Mouse (Mus musculus) hindbrain, embryonic 14.5 days (tissue): ENCODE results near the gene Tmppe. TPM values are rescaled to one million over a fixed set of nuclear protein-coding genes. Genes with fewer than 3 reads are reported as not detected.
A peak's percentile ranks its signal among the peaks of the same experiment; 100 is the strongest.
"Not testable (repeated sequence)": the region's sequence is repeated elsewhere in the genome, so short reads cannot be mapped to it uniquely, and the experiment has no call there.

Source experiments
- ATAC-seq: fragments of 200-750 bp; cut with Nextera tagmentation; 2 replicates; pipeline ENCODE4 v1.8.0; 2017; ENCODE audit warnings: moderate number of reproducible peaks, mild to moderate bottlenecking, moderate TSS enrichment, moderate library complexity; ENCODE audit not compliant: low FRiP score
- DNase-seq: peaks from one replicate; pipeline ENCODE4 v3.0.0-alpha.2; 2015; ENCODE audit warnings: low spot score
- H3K27ac ChIP-seq: fragments of 300-500 bp; sonication (generic); 2 replicates; pipeline ENCODE4 v1.5.1; 2014; ENCODE audit warnings: mild to moderate bottlenecking, moderate library complexity
- H3K27me3 ChIP-seq: fragments of 300-500 bp; sonication (generic); 2 replicates; pipeline ENCODE4 v1.6.1; 2014; ENCODE audit warnings: mild to moderate bottlenecking, low read length, mixed read lengths; ENCODE audit not compliant: control insufficient read depth, insufficient read depth
- H3K36me3 ChIP-seq: fragments of 300-500 bp; sonication (generic); replicated peaks from 2 replicates; pipeline ENCODE4 v1.6.1; 2014; ENCODE audit not compliant: control insufficient read depth, insufficient read depth
- H3K4me1 ChIP-seq: fragments of 300-500 bp; sonication (generic); replicated peaks from 2 replicates; pipeline ENCODE4 v1.6.1; 2014; ENCODE audit warnings: antibody characterized with exemption, low read length, mixed read lengths; ENCODE audit not compliant: control insufficient read depth, insufficient read depth
- H3K4me2 ChIP-seq: fragments of 300-500 bp; sonication (generic); replicated peaks from 2 replicates; pipeline ENCODE4 v1.6.1; 2014; ENCODE audit warnings: mild to moderate bottlenecking, moderate library complexity
- H3K4me3 ChIP-seq: fragments of 300-500 bp; sonication (generic); replicated peaks from 2 replicates; pipeline ENCODE4 v1.5.1; 2014; ENCODE audit warnings: mild to moderate bottlenecking, low read length
- H3K9ac ChIP-seq: fragments of 300-500 bp; sonication (generic); 2 replicates; pipeline ENCODE4 v1.6.1; 2014
- H3K9me3 ChIP-seq: fragments of 300-500 bp; sonication (generic); 2 replicates; pipeline ENCODE4 v1.6.1; 2016; ENCODE audit warnings: low read length; ENCODE audit not compliant: control insufficient read depth
- WGBS: fragments of 180-500 bp; shearing (Covaris S2); extraction: QIAGEN DNeasy Blood & Tissue Kit; methylation state at CpG from one replicate; pipeline ENCODE4 v1.1.7; 2014; 5-methylcytosine and 5-hydroxymethylcytosine counted together
- polyA plus RNA-seq: library from polyadenylated mRNA; unstranded; fragments of >200 nt; fragmentation: Nextera tagmentation; extraction: Ambion mirVana; gene quantifications from 2 replicates; pipeline ENCODE4 v1.2.1, GENCODE M21; 2014

The Tmppe gene
- polyA plus RNA-seq, 1 experiment from 2014 or later: 3.9 TPM

DNA sequence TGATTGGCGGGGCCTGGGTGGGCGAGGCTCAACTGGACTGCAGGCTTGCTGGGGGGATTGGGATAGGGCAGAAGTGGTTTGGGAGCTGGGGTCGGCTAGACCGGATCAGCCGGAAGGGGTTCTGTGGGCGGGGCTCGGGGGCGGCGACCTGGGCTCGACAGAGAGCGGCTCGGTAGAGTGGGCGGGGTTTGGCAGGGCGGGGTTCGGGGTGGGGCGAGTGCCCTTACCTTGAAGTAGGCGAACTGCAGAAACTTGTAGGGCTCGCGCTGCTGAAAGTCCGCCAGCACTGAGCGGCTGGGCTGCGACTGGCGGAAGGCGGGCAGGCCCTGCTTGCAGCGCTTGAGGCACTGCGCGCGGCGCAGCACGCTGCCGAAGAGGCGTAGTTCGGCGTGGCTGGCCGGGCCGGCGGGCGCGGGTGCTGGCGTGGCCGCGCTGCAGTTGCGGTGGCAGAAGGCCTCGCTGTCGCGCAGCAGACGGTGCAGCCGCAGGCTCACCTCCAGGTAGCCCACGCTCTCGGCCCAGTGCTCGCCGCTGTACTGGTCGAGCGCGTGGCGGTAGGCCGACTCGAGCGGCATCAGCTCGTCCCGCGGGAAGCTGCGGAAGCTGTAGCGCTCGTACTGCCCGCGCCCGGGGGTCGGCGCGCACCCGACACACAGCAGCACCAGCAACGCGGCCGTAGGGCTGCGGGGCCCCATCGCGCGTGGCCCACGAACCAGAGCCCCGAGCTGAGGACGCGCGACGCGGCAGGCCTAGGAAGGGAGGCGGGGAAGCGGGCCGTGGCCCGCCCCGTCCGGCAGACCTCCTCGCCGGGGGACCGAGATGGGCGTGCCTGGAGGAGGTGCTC lies 10.8 kb upstream of the Tmppe start, which contains the start of gene Crtap:
Gene Crtap (minus strand): TSS at position 771 of the 844 bp plus-strand sequence.
- Histone ChIP-seq H3K4me2 (peak within 1 kb of the TSS; percentile 90), H3K27me3 (0 out of 2 replicates have a peak, but pooled peaks cover 4% of the 10 kb centered on the region), H3K36me3 (no peaks in the 10 kb centered on the region), H3K9ac (peak within 1 kb of the TSS; percentile 82), H3K4me1 (no peaks in the 10 kb centered on the region), H3K4me3 (peak within 1 kb of the TSS; percentile 70), H3K27ac (peak within 1 kb of the TSS; percentile 57; the same call in 1 of the 2 replicates), H3K9me3 (no peaks in the 10 kb centered on the region)
- DNase-seq: peak; percentile 52
- WGBS: 1% methylated on average over 96 of the region's 96 CpGs
- peak; percentile 77 for ATAC-seq

DNA sequence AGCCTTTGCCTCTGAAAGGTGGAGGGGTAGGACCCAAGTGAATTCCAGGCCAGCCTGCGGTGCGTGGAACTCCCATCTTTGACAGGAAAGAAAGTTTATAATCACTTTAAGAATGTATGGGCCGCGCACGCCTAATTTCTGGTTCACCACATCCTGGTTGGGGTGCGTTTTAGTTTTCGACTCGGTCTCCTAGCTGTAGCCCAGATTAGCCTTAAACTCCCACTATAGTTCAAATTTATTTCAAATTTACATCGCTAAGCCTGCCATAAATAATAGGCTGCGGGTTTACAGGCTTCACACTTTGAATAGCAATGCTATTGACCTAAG lies 10.2 kb upstream of the Tmppe start:
- WGBS: 4% methylated on average over 10 of the region's 10 CpGs
- no peak for ATAC-seq
- no peak overlapping the region for H3K27ac ChIP-seq

DNA sequence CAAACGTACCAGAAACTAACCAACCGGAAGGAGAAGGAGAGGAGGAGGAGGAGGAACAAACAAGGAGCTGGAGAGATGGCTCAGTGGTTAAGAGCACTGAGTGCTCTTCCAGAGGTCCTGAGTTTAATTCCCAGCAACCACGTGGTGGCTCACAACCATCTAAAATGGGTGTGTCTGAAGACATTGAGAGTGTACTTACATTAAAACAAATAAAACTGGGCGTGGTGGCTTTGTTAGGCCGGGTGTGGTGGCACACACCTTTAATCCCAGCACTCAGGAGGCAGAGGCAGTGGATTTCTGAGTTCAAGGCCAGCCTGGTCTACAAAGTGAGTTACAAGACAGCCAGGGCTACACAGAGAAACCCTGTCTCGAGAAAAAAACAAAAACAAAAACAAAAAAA lies 6.8 kb upstream of the Tmppe start:
- WGBS: 69% methylated on average over 6 of the region's 6 CpGs
- DNase-seq: not testable (repeated sequence)

More for the DNA sequence above, 10.2 kb upstream of the Tmppe start:
- Histone ChIP-seq H3K36me3 (no peaks in the 10 kb centered on the region), H3K4me2 (peak overlapping the region; percentile 90), H3K27me3 (0 out of 2 replicates have a peak, but pooled peaks cover 4% of the 10 kb centered on the region), H3K9ac (peak overlapping the region; percentile 82), H3K9me3 (no peaks in the 10 kb centered on the region), H3K4me3 (peak overlapping the region; percentile 70), H3K4me1 (no peaks in the 10 kb centered on the region)
- DNase-seq: no peak

DNA sequence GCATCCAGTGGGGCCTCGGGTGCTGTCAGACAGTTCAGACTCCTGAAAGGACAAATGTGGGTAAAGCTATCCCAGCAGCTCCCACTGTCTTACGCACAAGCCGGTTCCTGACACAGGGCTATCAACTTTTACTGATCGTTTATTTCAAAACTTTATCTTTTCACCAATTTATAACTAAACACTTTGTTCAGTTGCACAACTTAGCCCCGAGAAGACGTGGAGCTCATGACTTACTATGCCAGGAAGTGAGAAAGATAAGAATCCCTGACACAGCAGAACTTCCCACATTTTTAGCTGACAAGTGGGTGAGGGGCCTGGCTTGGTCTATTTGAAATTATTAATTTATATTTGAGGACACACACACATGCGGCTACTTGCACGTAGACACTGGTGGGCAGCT lies 6.2 kb upstream of the Tmppe start:
- Histone ChIP-seq H3K27me3 (0 out of 2 replicates have a peak, but pooled peaks cover 4% of the 10 kb centered on the region), H3K4me3 (no peak overlapping the region), H3K9ac (no peak overlapping the region), H3K4me2 (no peak overlapping the region), H3K36me3 (no peaks in the 10 kb centered on the region), H3K9me3 (no peaks in the 10 kb centered on the region), H3K4me1 (no peaks in the 10 kb centered on the region), H3K27ac (no peak overlapping the region)
- ATAC-seq (no peak), DNase-seq (no peak)
- 89% methylated on average over 8 of the region's 8 CpGs for WGBS

More for the DNA sequence above, 6.8 kb upstream of the Tmppe start:
- H3K4me2 ChIP-seq, H3K4me3 ChIP-seq, H3K9me3 ChIP-seq, H3K36me3 ChIP-seq, ATAC-seq, H3K4me1 ChIP-seq, H3K27ac ChIP-seq, H3K9ac ChIP-seq, H3K27me3 ChIP-seq: not testable (repeated sequence)

DNA sequence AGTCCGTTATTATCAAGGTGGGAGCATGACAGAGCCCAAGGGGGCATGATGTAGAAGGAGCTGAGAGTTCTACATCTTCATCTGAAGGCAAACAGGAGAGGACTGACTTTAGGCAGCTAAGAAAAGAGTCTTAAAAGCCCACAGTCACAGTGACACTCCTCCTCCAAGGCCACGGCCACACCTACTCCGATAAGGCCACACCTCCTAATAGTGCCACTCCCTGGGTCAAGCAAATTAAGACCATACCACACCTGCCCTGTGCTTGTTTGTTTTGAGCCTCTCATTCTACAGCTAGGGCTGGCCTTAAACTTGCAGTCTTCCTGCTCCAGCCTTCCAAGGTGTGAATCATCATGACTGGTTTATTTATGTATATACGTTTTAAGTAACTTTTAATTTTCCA lies 5.6 kb upstream of the Tmppe start:
- Histone ChIP-seq H3K4me1 (0 out of 2 replicates have a peak, but pooled peaks cover under 1% of the 10 kb centered on the region), H3K4me3 (no peak overlapping the region), H3K9me3 (no peaks in the 10 kb centered on the region), H3K36me3 (no peaks in the 10 kb centered on the region), H3K27me3 (0 out of 2 replicates have a peak, but pooled peaks cover 4% of the 10 kb centered on the region), H3K27ac (no peak overlapping the region), H3K4me2 (no peak overlapping the region), H3K9ac (no peak overlapping the region)
- no peak for ATAC-seq
- WGBS: 91% methylated on average over 4 of the region's 4 CpGs
- DNase-seq: no peak

DNA sequence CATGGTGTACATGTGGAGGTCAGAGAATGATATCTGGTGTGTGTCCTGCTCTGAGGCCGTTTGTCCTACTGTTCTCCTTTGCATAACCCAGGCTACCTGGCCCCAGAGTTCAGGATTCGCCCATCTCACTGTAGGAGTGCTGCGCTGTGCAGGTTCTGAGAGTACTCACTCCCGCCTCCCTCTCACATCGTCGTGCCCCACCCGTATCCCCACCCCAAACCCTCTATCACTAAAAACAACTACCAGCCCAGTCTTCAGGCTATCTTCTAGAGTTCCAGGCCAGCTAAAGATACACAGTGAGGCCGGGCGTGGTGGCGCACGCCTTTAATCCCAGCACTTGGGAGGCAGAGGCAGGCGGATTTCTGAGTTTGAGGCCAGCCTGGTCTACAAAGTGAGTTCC lies 1.2 kb upstream of the Tmppe start:
- ATAC-seq: no peak

DNA sequence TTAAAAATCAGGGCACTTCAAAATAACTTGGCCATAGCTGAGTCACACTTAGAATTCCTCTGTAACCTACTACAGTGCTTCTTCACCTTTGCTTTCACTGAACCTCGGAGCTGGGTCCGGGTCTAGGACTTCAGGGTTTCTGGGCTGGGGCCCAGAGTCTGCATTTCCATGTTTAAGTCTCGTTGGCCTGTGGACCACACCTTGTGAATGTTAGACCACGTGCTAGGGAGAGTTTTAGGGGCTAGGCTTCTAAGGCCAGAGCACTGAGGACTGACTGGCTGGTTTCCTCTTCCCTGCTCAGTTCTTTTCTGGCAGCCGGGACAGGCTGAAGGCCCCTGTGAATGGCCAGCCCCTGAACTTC lies 337 bp upstream of the Tmppe start:
- 30% methylated on average over 5 of the region's 5 CpGs for WGBS

More for the DNA sequence above, 1.2 kb upstream of the Tmppe start:
- Histone ChIP-seq H3K4me2 (no peak overlapping the region), H3K36me3 (0 out of 2 replicates have a peak, but pooled peaks cover 4% of the 10 kb centered on the region), H3K4me1 (peaks cover 12% of the 10 kb centered on the region; the same call in 1 of the 2 replicates), H3K4me3 (no peak overlapping the region), H3K27ac (no peak overlapping the region), H3K9ac (no peak overlapping the region), H3K9me3 (no peaks in the 10 kb centered on the region), H3K27me3 (no peaks in the 10 kb centered on the region)
- WGBS: 93% methylated on average over 12 of the region's 12 CpGs
- DNase-seq: no peak

DNA sequence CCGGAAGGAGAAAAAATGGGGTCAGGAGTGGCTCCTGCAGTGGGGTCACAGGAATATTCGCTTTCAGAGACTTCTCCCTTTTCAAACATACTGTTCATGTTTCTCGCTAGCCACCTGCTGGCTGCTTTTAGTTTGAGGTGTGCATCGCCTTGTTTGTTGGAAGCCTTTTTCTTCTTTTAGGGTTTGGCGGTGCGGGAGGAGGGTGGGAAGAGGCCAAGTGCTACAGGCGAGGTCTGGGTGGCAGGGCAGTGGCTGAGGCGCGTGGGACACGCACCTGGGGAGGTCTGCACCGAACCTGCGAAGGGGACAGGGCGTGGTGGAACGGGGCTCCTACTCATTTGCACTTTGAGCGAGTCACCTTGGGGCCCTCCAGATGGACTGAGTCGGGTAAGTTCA lies 778 bp downstream of the Tmppe start:
- 5% methylated on average over 16 of the region's 16 CpGs for WGBS
- H3K36me3 ChIP-seq: peaks cover 17% of the 10 kb centered on the region
- peak overlapping the region; percentile 73 for H3K4me3 ChIP-seq
- DNase-seq (peak; percentile 54), ATAC-seq (no peak)
- peak overlapping the region; percentile 75 for H3K9ac ChIP-seq
- peak overlapping the region; percentile 74 for H3K4me2 ChIP-seq
- H3K27me3 ChIP-seq: no peaks in the 10 kb centered on the region
- peak overlapping the region; percentile 84 for H3K27ac ChIP-seq
- no peaks in the 10 kb centered on the region for H3K9me3 ChIP-seq
- peaks cover 12% of the 10 kb centered on the region; the same call in 1 of the 2 replicates for H3K4me1 ChIP-seq

More for the DNA sequence above, 337 bp upstream of the Tmppe start:
- Histone ChIP-seq H3K4me1 (peaks cover 12% of the 10 kb centered on the region; the same call in 1 of the 2 replicates), H3K36me3 (peaks cover 13% of the 10 kb centered on the region), H3K9ac (peak overlapping the region; percentile 75), H3K4me2 (peak overlapping the region; percentile 74), H3K27me3 (no peaks in the 10 kb centered on the region), H3K9me3 (no peaks in the 10 kb centered on the region), H3K27ac (peak overlapping the region; percentile 84), H3K4me3 (peak overlapping the region; percentile 73)
- DNase-seq (no peak), ATAC-seq (no peak)

DNA sequence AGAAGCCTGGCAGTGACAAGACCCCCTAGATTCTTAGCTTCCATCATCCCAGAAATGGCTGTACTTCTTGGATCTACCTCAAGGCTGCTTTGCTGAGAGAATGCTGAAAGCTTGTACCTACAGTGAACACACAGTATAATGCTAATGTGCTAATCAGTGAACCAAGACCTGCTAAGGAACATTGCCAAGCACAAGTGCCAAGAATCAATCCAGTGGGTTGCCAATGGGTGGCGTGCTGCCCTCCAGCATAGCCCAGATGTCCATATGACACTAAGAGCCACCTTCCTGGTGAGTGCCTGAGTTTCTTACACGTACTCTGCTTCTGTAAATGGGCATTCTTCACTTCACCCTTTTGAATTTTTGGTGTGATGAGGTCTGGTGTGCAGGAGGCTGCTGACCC lies 6.8 kb downstream of the Tmppe start:
- Histone ChIP-seq H3K4me3 (no peak overlapping the region), H3K27me3 (no peaks in the 10 kb centered on the region), H3K4me1 (no peaks in the 10 kb centered on the region), H3K9me3 (0 out of 2 replicates have a peak, but pooled peaks cover 4% of the 10 kb centered on the region), H3K27ac (no peak overlapping the region), H3K9ac (no peak overlapping the region), H3K4me2 (no peak overlapping the region), H3K36me3 (peaks cover 35% of the 10 kb centered on the region)
- no peak for ATAC-seq
- no peak for DNase-seq
- 83% methylated on average over 2 of the region's 2 CpGs for WGBS
